Mouse (Mus musculus) retina, embryonic 14.5 days (tissue): ENCODE measurements at regions not wholly inside any gene's neighbourhood (a gene's known extent, or its start where the extent isn't known, plus 50 kb on each side); places are given as distances from the start of the nearest gene placed in this dataset.
"Not testable (repeated sequence)": the region's sequence is repeated elsewhere in the genome, so short reads cannot be mapped to it uniquely, and the experiment has no call there.

Experiments used
- DNase-seq: peaks from one replicate; pipeline ENCODE4 v3.0.0-alpha.2; 2015; ENCODE audit warnings: low spot score

GRCm38 (mm10) chr17:79977154-79977571 lies 81.2 kb upstream of the Atl2 start:
- DNase-seq = no peak

DNA sequence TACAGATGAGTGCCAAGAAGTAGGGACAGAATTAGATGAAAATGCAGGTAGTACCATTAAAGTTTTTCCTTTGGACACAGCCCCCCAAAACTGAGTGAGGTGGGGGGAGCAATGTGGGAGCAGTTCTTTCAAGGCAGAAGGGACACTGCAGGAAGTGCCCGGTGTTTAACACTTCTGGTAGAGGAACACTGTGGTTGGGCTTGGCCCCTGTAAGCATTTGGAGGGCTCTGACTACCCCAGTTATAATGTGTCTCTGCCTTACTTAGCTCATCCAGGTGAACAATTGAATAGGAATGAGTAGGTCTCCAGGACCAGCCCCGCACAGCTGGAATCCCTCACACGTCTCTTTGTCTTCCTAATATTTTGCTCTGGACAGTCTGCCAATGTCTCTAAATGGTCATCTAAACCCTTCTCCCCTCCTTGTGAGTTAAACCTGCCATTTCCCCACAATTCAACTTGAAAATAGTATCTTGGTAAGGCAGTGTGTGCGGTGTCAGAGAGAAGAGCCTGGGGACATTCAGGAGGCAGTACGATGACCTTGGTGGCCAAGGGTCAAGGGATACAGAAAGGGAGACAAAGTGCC lies 80.7 kb upstream of the Atl2 start:
- no peak for DNase-seq

- peak; percentile 44 for DNase-seq
These were observed 80.1 kb upstream of the Atl2 start for GRCm38 (mm10) chr17:79975997-79976443.

DNA sequence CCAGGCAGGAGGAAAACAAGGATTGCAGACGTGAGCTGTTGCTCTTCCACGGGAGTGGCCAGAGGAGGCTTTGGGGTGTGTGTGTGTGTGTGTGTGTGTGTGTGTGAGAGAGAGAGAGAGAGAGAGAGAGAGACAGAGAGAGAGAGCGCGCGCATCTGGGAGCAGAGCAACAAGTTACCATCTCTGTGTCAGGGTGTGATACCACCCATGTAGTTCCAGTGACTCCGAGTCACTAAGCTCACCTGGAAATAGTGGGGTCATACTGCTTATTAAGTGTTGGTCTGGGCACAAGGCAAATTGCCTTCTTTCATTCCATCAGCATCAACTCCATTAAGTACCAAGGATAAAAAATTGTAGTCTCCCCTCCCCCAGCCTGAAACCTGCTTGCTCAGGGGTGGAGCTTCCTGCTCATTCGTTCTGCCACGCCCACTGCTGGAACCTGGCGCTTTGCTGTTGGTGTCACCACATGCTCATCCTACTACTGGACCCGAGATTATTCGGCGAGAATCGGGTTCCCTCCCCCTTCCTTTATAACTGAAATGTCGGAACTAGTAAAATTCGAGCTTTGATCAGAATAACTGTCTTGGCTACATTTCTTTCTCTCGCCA lies 79.3 kb upstream of the Atl2 start:
- DNase-seq = not testable (repeated sequence)

DNA sequence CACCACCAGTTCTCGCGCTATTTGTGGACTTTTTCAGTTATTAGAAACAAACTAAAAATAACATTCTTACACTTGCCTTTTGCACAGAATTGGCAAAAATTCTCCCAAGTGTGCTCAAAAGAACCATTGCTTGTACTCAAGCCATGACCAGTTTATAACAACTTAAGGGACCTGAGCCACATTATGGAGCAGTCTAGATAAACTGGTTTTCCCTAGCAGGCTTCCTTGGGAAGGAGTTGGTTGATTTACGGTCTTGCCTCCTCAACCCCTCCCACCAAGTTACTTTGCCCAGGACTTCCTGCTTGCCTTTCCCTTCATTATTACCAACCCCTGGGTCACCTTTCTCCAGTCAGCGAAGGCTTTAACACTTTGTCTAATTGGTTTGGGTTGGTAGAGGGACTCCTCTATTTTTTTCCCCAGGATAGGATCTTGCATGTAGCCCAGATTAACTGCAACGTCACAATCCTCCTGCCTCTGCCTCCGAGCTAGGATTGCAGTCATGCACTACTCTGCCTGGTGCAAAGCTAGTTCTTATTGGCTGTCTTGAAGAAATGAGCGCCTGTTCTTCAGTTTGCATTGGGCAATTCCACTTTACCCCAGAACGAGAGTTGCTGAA lies 75.9 kb upstream of the Atl2 start:
- DNase-seq = no peak

GRCm38 (mm10) chr17:79969500-79969972 lies 73.6 kb upstream of the Atl2 start:
- DNase-seq = no peak

- no peak for DNase-seq
These were observed 72.9 kb upstream of the Atl2 start for GRCm38 (mm10) chr17:79968819-79969218.

DNA sequence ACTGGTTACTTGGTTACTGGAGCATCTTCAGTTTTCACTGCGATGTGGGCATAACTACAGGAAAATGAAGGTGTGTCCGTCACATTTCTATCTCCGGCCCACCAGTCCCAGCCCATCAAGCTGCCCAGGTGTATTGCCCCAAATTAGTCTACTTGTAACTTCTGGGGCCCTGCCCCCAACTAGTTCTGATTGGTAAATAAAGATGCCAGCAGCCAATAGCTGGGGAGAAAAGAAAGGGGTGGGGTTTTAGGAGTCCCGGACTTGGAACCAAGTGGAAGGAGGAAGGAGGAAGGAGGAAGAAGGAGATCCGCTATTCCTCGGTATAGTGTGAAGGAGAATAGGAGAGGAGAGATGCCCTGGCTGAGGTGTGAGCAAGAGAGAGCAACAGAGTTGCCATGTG lies 71.1 kb upstream of the Atl2 start:
- DNase-seq = no peak

DNA sequence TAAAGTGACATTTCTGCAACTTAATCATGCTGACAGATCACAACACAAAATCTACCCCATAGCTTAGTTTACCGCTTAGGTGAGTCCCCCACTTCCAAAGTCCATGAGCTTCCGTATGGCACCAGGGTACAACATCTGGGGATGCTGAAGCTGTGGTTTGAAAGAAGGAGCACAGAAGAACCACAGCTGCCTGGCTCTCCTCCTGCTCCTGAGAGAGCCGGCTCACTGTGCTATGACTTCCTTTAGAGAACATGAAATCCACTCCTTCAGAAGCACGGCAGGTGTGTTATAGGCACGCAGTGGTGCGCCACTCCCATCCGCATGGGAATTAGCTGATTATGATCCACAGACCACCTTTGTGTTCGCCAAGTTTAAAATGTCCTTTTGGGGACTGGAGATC lies 69.7 kb upstream of the Atl2 start:
- DNase-seq = no peak

GRCm38 (mm10) chr17:79964850-79965249 lies 68.9 kb upstream of the Atl2 start:
- no peak for DNase-seq

GRCm38 (mm10) chr17:79963330-79963729 lies 67.4 kb upstream of the Atl2 start:
- no peak for DNase-seq

DNA sequence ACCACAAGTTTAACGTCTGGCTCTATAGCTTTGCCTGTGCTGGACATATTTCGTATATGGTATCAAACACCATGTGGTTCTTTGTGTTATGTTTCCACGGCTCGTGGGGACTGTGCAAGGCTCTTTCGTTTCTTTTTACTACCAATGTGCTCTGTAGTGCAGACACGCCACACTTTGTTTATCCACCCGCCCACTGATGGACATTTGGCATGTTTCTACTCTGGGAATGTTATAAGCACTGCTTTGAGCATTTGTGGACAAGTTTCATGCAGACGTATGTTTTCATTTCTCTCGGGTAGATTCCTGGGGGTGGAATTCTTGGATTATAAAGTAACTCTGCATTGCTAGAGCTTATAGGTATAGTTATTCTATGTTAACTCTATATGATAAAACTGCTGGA lies 65.5 kb upstream of the Atl2 start:
- DNase-seq = no peak

DNA sequence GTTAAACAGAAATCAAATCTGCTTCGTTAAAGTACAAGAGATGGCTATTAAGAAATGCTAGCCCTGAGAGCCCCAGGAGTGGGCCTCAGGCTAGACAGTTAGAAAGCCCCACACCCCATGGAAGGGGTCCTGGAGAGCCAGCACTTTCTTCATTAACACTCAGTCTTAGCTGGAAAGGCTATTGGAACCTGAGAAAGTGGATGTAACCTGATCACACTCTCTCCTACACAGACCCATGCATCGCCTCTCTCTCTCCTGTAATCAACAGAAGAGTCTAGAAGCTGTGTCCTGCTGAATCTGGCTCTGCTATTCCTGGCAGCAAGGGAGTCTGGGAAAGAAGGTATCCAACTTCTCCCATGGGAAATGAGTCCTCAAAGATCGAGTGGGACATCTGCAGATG lies 64.8 kb upstream of the Atl2 start:
- no peak for DNase-seq

DNA sequence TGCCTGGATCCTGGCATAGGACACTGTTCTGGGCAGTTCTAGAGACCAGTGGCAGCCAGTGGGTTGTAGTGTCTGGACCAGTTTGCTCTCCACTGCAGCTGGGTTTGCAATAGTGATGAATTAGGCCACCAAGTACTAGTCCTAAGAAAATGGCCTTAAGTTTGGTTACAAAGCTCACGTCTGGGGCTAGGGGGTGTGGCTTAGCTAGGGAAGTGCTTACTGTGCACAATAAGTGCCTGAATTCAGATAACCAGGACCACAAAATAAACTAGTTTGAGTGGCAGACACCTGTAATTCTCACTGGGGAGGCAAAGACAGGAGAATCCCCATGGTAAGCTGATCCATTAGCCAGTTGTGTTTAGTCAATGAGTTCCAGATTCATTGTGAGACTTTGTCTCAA lies 59.3 kb upstream of the Atl2 start:
- no peak for DNase-seq

GRCm38 (mm10) chr17:79954624-79955244 lies 58.8 kb upstream of the Atl2 start:
- peak; percentile 22 for DNase-seq

DNA sequence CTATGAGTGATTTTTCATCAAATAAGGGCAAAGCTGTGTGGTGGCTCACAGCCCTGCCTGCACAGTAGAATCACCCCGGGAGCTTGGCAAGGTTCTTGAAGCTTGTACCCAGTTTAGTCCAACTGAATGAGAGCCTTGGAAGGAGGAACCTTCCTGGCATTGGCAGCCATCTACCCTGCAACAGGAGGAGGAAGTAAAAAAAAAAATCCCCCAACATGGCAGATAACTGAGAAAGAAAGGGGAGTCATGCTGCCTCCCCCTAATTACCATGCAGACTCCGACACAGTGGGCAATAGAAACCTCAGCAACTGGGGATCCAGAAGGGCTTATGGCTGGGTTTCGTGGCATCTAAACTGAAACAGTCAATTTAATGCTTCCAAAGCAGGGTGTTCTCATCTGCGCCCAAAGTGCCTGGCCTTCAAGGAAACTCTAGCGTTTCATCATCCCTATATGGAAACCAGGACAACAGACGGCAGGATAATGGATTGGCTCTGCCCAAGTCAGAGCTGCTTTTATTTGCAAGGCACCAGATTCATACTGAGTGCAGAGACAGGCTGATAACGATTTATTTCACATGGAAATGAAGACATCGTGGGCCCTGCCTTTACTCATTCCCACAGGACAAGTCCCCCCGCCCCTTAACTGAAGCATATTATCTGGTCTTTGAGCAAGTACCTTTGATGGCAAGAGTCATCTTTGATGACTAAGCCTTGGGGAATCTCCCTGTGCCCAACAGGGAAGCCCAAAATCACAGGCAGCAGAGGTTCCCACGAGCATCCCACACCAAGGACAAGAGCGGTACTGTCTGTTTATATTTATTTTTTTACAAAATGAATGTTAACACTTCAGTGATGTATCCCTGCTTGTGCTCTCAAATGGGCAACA lies 52.9 kb upstream of the Atl2 start:
- DNase-seq = no peak
